Mouse (Mus musculus): ENCODE results near the gene Ptprd.

- no peak for TF ChIP-seq POLR2A (IDR thresholded peaks at IDR 0.05; ENCODE audit: borderline replicate concordance, insufficient read depth, low read length)
- no peak for TF ChIP-seq CTCF (IDR thresholded peaks at IDR 0.05; ENCODE audit: borderline replicate concordance, insufficient read depth, low read depth, low read length)
These were observed 1860.4 kb downstream of the Ptprd start for GRCm38 (mm10) chr4:76351201-76351979.
